Mouse (Mus musculus) olfactory bulb, adult 2 months (tissue): ENCODE data around the gene Tmc7. TPM values are rescaled to one million over a fixed set of nuclear protein-coding genes. Genes with fewer than 3 reads are reported as not detected.

ENCODE experiments used
- H3K27ac ChIP-seq: fragments of 200-500 bp; 2 replicates; pipeline ENCODE4 v1.5.1; 2012; ENCODE audit warnings: low read depth, low read length; ENCODE audit not compliant: insufficient read depth
- H3K4me1 ChIP-seq: fragments of 200-500 bp; 2 replicates; pipeline ENCODE4 v1.6.1; 2012; ENCODE audit warnings: low read length; ENCODE audit not compliant: control insufficient read depth, insufficient read depth
- H3K4me3 ChIP-seq: fragments of 200-500 bp; 2 replicates; pipeline ENCODE4 v1.5.1; 2012; ENCODE audit warnings: mild to moderate bottlenecking, low read depth, low read length, moderate library complexity; ENCODE audit not compliant: insufficient read depth
- CTCF ChIP-seq: fragments of 200-500 bp; IDR thresholded peaks from 2 replicates; pipeline ENCODE4 v1.5.1; 2012; ENCODE audit warnings: low read depth, mild to moderate bottlenecking, low read length, moderate library complexity; ENCODE audit not compliant: insufficient read depth
- POLR2A ChIP-seq: fragments of 200-500 bp; IDR thresholded peaks from 2 replicates; pipeline ENCODE4 v1.6.1; 2012; ENCODE audit warnings: mild to moderate bottlenecking, low read depth, low read length, moderate library complexity; ENCODE audit not compliant: insufficient read depth
- WGBS: fragments of 180-500 bp; shearing (Covaris S2); methylation state at CpG from one replicate; pipeline ENCODE4 v1.1.7; 2018; 5-methylcytosine and 5-hydroxymethylcytosine counted together
- polyA plus RNA-seq: library from polyadenylated mRNA; stranded (reverse); fragments of >200 nt; gene quantifications from 2 replicates; pipeline ENCODE4 v1.2.4, GENCODE M21; 2012; ENCODE audit warnings: low replicate concordance; ENCODE audit not compliant: missing spikeins, insufficient read depth, insufficient read length

Gene Tmc7
- polyA plus RNA-seq, 1 experiment = not detected

- WGBS = 39% methylated on average over 6 of the region's 6 CpGs
- no peak for TF ChIP-seq POLR2A
- no peak for TF ChIP-seq CTCF
- no peak overlapping the region; the same call in 1 of the 2 replicates for H3K27ac ChIP-seq
- no peak overlapping the region for H3K4me3 ChIP-seq
- H3K4me1 ChIP-seq = peaks cover 24% of the 10 kb centered on the region
Observed at GRCm38 (mm10) chr7:118592146-118592545, 7.6 kb upstream of the Tmc7 start.

GRCm38 (mm10) chr7:118590726-118591305, 6.3 kb upstream of the Tmc7 start:
- H3K4me3 ChIP-seq = no peak overlapping the region
- peaks cover 21% of the 10 kb centered on the region for H3K4me1 ChIP-seq
- no peak overlapping the region for H3K27ac ChIP-seq
- no peak for TF ChIP-seq CTCF
- TF ChIP-seq POLR2A = no peak
- 81% methylated on average over 5 of the region's 5 CpGs for WGBS

DNA sequence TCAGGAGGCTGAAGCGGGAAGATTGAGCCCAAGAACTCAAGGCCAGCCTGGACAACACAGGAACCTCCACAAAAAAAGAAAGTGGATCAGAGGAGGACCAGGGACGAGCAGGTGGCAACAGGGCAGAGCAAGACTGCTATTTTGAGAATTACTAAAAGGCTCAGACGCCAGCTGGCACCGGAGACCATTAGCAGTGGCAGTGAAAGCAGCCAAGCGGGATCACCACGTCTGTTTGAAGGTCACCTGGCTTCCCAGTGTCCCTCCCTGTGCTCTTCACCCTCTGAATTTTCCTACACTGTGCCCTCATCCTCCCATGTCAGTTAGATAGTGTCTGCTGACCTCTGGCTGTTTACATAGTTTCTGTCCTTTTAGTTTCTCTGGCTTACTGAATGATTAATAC, 1.3 kb upstream of the Tmc7 start:
- 38% methylated on average over 6 of the region's 6 CpGs for WGBS
- H3K4me3 ChIP-seq = no peak overlapping the region
- H3K4me1 ChIP-seq = peaks cover 14% of the 10 kb centered on the region
- TF ChIP-seq POLR2A (no peak), CTCF (no peak)
- H3K27ac ChIP-seq = no peak overlapping the region

- Histone ChIP-seq H3K4me1 (peaks cover 14% of the 10 kb centered on the region), H3K4me3 (peak overlapping the region; percentile 99), H3K27ac (no peak overlapping the region)
- TF ChIP-seq POLR2A = no peak
- TF ChIP-seq CTCF = no peak
- WGBS = 57% methylated on average over 5 of the region's 5 CpGs
Observed at GRCm38 (mm10) chr7:118584926-118585325, 390 bp upstream of the Tmc7 start.

DNA sequence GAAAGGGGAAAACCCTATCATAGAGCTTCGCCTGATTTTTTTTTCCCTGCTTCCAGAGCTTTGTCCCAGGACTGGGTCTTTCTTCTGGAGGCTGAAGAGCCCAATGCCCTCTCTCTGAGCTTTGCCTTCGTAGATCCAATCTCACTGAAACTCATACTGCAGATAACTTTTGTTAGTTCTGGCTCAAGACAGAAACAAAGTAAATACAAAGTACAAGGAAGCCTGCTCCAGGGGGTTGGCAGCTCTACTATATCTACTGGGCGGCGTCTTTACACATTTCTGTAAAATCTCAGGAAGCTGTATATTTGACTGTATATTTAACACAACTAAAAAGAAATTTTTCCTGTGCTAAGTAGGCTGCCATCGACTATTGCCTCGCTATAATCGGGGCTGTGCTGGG, 715 bp downstream of the Tmc7 start:
- TF ChIP-seq CTCF (no peak), POLR2A (no peak)
- peak overlapping the region; percentile 99 for H3K4me3 ChIP-seq
- WGBS = 14% methylated on average over 7 of the region's 7 CpGs
- peaks cover 14% of the 10 kb centered on the region for H3K4me1 ChIP-seq
- no peak overlapping the region for H3K27ac ChIP-seq

DNA sequence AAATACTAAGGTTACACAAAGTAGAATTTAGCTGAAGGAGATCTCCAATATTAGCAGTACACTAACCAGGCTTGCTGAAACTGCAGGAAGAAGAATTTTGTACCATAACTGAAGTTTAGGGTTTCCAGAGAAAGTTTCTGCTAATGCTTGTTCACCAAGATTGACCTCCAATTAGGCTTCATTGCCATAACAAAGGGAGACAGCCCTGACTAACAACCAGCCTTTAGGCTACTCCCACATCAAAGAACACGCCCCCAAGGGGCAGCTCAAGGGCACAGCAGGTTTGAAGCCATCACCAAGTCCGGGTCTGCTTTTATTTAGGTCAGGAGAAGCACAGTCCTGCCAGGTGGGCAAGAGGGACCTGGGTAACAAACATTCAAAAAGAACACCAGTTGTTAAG, 4.6 kb downstream of the Tmc7 start:
- WGBS = 77% methylated on average over 2 of the region's 2 CpGs
- H3K4me1 ChIP-seq = peaks cover 21% of the 10 kb centered on the region
- H3K27ac ChIP-seq = no peak overlapping the region
- H3K4me3 ChIP-seq = no peak overlapping the region
- TF ChIP-seq CTCF (no peak), POLR2A (no peak)

DNA sequence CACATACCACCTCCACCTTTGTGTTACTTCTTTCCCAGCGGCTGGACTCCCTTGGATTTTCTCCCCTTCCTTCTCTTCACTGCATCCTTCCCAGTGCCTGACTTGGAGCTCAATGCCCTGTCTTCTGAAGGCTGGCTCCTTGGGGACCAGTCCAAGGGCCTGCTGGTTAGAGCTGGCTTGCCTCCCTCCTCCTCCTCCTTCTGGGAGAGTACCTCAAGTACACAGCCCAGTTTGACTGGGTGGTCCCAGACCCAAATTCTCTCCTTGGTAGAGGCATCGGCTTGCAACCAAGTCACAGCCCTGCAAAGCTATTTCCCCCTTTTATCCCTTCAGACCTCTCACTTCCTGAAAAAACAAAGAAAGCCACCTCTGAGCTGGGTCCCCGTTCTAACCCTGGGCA, 6.3 kb downstream of the Tmc7 start:
- peaks cover 16% of the 10 kb centered on the region for H3K4me1 ChIP-seq
- peak overlapping the region; percentile 17; the same call in 1 of the 2 replicates for H3K27ac ChIP-seq
- no peak for TF ChIP-seq POLR2A
- no peak for TF ChIP-seq CTCF
- H3K4me3 ChIP-seq = no peak overlapping the region
- 67% methylated on average over 3 of the region's 3 CpGs for WGBS

DNA sequence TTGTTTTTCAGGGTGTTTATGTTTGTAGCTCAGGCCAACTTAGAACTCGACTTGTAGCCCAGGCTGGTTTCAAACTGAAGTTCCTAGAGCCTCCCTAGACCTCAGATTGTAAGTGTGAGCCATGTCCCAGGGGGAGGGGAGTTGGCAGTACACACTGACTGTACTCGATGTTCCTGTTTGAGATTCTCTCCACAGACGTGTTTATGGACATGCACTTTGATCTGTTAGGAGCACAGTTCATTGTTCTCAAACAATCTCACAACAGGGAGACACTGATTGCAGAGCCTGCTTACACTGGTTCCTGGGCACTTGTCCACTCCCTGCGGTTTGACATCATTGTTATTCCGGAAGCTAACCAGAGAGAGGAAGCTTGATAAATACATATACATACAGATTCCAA, 12.5 kb downstream of the Tmc7 start:
- peaks cover 8% of the 10 kb centered on the region; the same call in 1 of the 2 replicates for H3K4me1 ChIP-seq
- no peak overlapping the region for H3K27ac ChIP-seq
- TF ChIP-seq POLR2A (no peak), CTCF (no peak)
- H3K4me3 ChIP-seq = no peak overlapping the region
- WGBS = 47% methylated on average over 5 of the region's 5 CpGs

- Histone ChIP-seq H3K4me3 (no peak overlapping the region), H3K4me1 (peaks cover 7% of the 10 kb centered on the region; the same call in 1 of the 2 replicates), H3K27ac (no peak overlapping the region)
- 56% methylated on average over 5 of the region's 5 CpGs for WGBS
- TF ChIP-seq POLR2A (no peak), CTCF (no peak)
Observed at GRCm38 (mm10) chr7:118571350-118571749, 13.2 kb downstream of the Tmc7 start.
